Mouse (Mus musculus) kidney, postnatal 10 days (tissue): ENCODE results near the gene Tspan3.

Experiments used
- DNase-seq: peaks from one replicate; pipeline ENCODE4 v3.0.0; 2021; ENCODE audit warnings: mixed read lengths

Gene Tspan3

GRCm38 (mm10) chr9:56154572-56154971 lies 10.7 kb downstream of the Tspan3 start:
- no peak for DNase-seq

- DNase-seq: no peak
Measured at GRCm38 (mm10) chr9:56152482-56153007, 12.7 kb downstream of the Tspan3 start.

GRCm38 (mm10) chr9:56151745-56152481 lies 13.4 kb downstream of the Tspan3 start:
- DNase-seq: peak; percentile 68

GRCm38 (mm10) chr9:56146326-56146923 lies 18.9 kb downstream of the Tspan3 start:
- DNase-seq: no peak

GRCm38 (mm10) chr9:56144366-56145003 lies 20.8 kb downstream of the Tspan3 start:
- no peak for DNase-seq

- DNase-seq: peak; percentile 61
Measured at GRCm38 (mm10) chr9:56141776-56142175, 23.5 kb downstream of the Tspan3 start.

GRCm38 (mm10) chr9:56135590-56136197 lies 29.6 kb downstream of the Tspan3 start:
- DNase-seq: no peak

GRCm38 (mm10) chr9:56134614-56135013 lies 30.7 kb downstream of the Tspan3 start:
- DNase-seq: no peak

GRCm38 (mm10) chr9:56133970-56134369 lies 31.3 kb downstream of the Tspan3 start:
- DNase-seq: no peak

GRCm38 (mm10) chr9:56131813-56132525 lies 33.3 kb downstream of the Tspan3 start:
- no peak for DNase-seq

GRCm38 (mm10) chr9:56130536-56130935 lies 34.7 kb downstream of the Tspan3 start:
- no peak for DNase-seq

GRCm38 (mm10) chr9:56129951-56130350 lies 35.3 kb downstream of the Tspan3 start:
- no peak for DNase-seq

GRCm38 (mm10) chr9:56128331-56128730 lies 36.9 kb downstream of the Tspan3 start:
- no peak for DNase-seq

- no peak for DNase-seq
Measured at GRCm38 (mm10) chr9:56126453-56127173, 38.7 kb downstream of the Tspan3 start.

- DNase-seq: no peak
Measured at GRCm38 (mm10) chr9:56124561-56124960, 40.7 kb downstream of the Tspan3 start.

- DNase-seq: no peak
Measured at GRCm38 (mm10) chr9:56123613-56124012, 41.7 kb downstream of the Tspan3 start.

GRCm38 (mm10) chr9:56122973-56123372 lies 42.3 kb downstream of the Tspan3 start:
- peak; percentile 41 for DNase-seq

- DNase-seq: peak; percentile 74
Measured at GRCm38 (mm10) chr9:56121097-56121496, 44.2 kb downstream of the Tspan3 start.

- no peak for DNase-seq
Measured at GRCm38 (mm10) chr9:56119651-56120050, 45.6 kb downstream of the Tspan3 start.

GRCm38 (mm10) chr9:56118582-56118981 lies 46.7 kb downstream of the Tspan3 start:
- peak; percentile 84 for DNase-seq

- no peak for DNase-seq
Measured at GRCm38 (mm10) chr9:56118091-56118490, 47.2 kb downstream of the Tspan3 start.

GRCm38 (mm10) chr9:56108174-56108573 lies 57.1 kb downstream of the Tspan3 start:
- no peak for DNase-seq
